ENCODE assay signal across 8 mouse cellular contexts in genomic region chr5:140705501-140706171, GRCm38 (mm10). TPM values are rescaled to one million over a fixed set of nuclear protein-coding genes. Genes with fewer than 3 reads are reported as not detected.
A peak's percentile ranks its signal among the peaks of the same experiment; 100 is the strongest.
DNase-seq lines count a peak whose midpoint lies in the region; ATAC-seq lines count a peak whose summit lies in the region.

No protein-coding gene starts in this region.

- peak overlapping the region; percentile 83 for H3K27ac ChIP-seq in heart, embryonic 13.5 days (replicated peaks)
- H3K27ac ChIP-seq in limb, embryonic 12.5 days: peak overlapping the region; percentile 77; the same call in 1 of the 2 replicates

- H3K27me3 ChIP-seq in heart, embryonic 13.5 days (replicated peaks): no peaks in the 10 kb centered on the region
- H3K27me3 ChIP-seq in limb, embryonic 12.5 days: no peaks in the 10 kb centered on the region

- peaks cover 42% of the 10 kb centered on the region for H3K4me1 ChIP-seq in heart, embryonic 13.5 days
- peaks cover 28% of the 10 kb centered on the region for H3K4me1 ChIP-seq in limb, embryonic 12.5 days (replicated peaks)

- DNase-seq in cerebellum, adult 9-11 months: peak; percentile 60
- no peak for DNase-seq in cerebellum, postnatal 36 days
- peak; percentile 32 for DNase-seq in MEL-GATA-1-ER (ENCODE audit: extremely low read depth, low read depth)
- peak; percentile 23 for DNase-seq in naive thymus-derived CD4-positive, alpha-beta T cell, adult 2 months (ENCODE audit: low read depth)
- DNase-seq in urinary bladder, adult 18-20 months (ENCODE audit: low spot score in 2 of 2): no peak
- no peak for DNase-seq in T-cell, adult 2 months (ENCODE audit: low spot score)

- H3K36me3 ChIP-seq in heart, embryonic 13.5 days: peaks cover 31% of the 10 kb centered on the region
- peaks cover 27% of the 10 kb centered on the region for H3K36me3 ChIP-seq in limb, embryonic 12.5 days

- no peak for ATAC-seq in heart, embryonic 13.5 days (ENCODE audit: extremely low read depth, insufficient number of reproducible peaks, low FRiP score, low TSS enrichment)
- ATAC-seq in limb, embryonic 12.5 days (ENCODE audit: insufficient number of reproducible peaks, insufficient read depth, low FRiP score, low TSS enrichment, low read depth): no peak

- WGBS in heart, embryonic 13.5 days: 46% methylated on average over 7 of the region's 7 CpGs
- 57% methylated on average over 7 of the region's 7 CpGs for WGBS in limb, embryonic 12.5 days

- H3K9me3 ChIP-seq in heart, embryonic 13.5 days: no peaks in the 10 kb centered on the region
- no peaks in the 10 kb centered on the region for H3K9me3 ChIP-seq in limb, embryonic 12.5 days

- H3K4me3 ChIP-seq in heart, embryonic 13.5 days: peak overlapping the region; percentile 73
- peak overlapping the region; percentile 60 for H3K4me3 ChIP-seq in limb, embryonic 12.5 days (replicated peaks)

- peak overlapping the region; percentile 89 for H3K9ac ChIP-seq in heart, embryonic 13.5 days
- peak overlapping the region; percentile 79 for H3K9ac ChIP-seq in limb, embryonic 12.5 days (replicated peaks)

- peak overlapping the region; percentile 89 for H3K4me2 ChIP-seq in heart, embryonic 13.5 days
- peak overlapping the region; percentile 81 for H3K4me2 ChIP-seq in limb, embryonic 12.5 days

RNA-seq across cellular contexts. Expression of gene Brat1, which starts 0.8 kb away (rescaled TPM):
- 12.9 and 13.9 TPM in 2 replicates for polyA plus RNA-seq in heart, embryonic 13.5 days (2015; fragmentation: Nextera tagmentation; extraction: Ambion mirVana)
- 22.4 and 23.5 TPM in 2 replicates for polyA plus RNA-seq in limb, embryonic 12.5 days (2016; fragmentation: Nextera tagmentation; extraction: Ambion mirVana)

RNA-seq across cellular contexts. Expression of gene Iqce, which starts 3.5 kb away (rescaled TPM):
- 8.0 and 10.3 TPM in 2 replicates for polyA plus RNA-seq in heart, embryonic 13.5 days (2015; fragmentation: Nextera tagmentation; extraction: Ambion mirVana)
- polyA plus RNA-seq in limb, embryonic 12.5 days (2016; fragmentation: Nextera tagmentation; extraction: Ambion mirVana): 26.0 and 28.8 TPM in 2 replicates

RNA-seq across cellular contexts. Expression of gene Amz1, which starts 18.3 kb away (rescaled TPM):
- polyA plus RNA-seq in heart, embryonic 13.5 days (2015; fragmentation: Nextera tagmentation; extraction: Ambion mirVana): 0.59 and 0.60 TPM in 2 replicates
- 0.89 and 0.93 TPM in 2 replicates for polyA plus RNA-seq in limb, embryonic 12.5 days (2016; fragmentation: Nextera tagmentation; extraction: Ambion mirVana)

RNA-seq across cellular contexts. Expression of gene Ttyh3, which starts 56.8 kb away (rescaled TPM):
- 25.0 and 25.4 TPM in 2 replicates for polyA plus RNA-seq in heart, embryonic 13.5 days (2015; fragmentation: Nextera tagmentation; extraction: Ambion mirVana)
- polyA plus RNA-seq in limb, embryonic 12.5 days (2016; fragmentation: Nextera tagmentation; extraction: Ambion mirVana): 48.8 and 58.0 TPM in 2 replicates

Comparison
In these comparisons a context has a peak if more than half of its experiments do, and no peak if none do; other contexts are left out.
1. DNase-seq: peak in cerebellum, adult 9-11 months (single experiment), MEL-GATA-1-ER (single experiment) and naive thymus-derived CD4-positive, alpha-beta T cell, adult 2 months (single experiment); none in cerebellum, postnatal 36 days (0 of 2), urinary bladder, adult 18-20 months (0 of 2) and T-cell, adult 2 months (single experiment).